Mouse (Mus musculus): ENCODE data around the gene Auts2.

DNA sequence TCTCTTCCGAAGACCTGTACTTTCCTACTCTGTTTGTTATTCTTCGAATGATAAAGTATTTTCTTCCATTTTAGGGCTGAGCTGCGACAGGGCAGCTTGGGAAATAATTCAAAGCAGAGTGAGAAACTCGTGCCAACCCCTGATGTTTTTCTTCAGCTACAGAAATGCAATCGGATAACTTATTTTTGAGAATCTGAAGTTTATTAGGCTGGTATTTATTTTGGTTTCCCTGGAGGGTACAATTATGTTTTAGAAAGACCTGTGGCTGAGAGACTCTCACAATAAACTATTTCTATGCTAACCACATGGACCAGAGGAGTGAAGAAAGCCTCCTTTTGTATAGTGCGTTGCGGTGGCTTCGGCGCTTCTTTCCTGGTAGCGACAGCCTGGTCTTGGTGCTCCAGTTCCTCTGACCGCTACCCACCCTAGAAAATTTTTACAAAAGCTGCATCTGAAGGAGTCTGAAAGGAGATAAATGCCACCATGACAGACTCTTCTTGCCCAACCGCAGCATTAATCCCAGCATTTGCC, 550.4 kb downstream of the Auts2 start:
- TF ChIP-seq CTCF (conservative IDR thresholded peaks at IDR 0.05 in 1 of 2, IDR thresholded peaks at IDR 0.05 in 1 of 2; ENCODE audit: low read depth in 2 of 2, low read length in 2 of 2) (no peak), MAX (IDR thresholded peaks at IDR 0.05; ENCODE audit: low read length) (no peak), PAX5 (IDR thresholded peaks at IDR 0.05; ENCODE audit: low read length) (no peak), TBP (conservative IDR thresholded peaks at IDR 0.05; ENCODE audit: low read depth, low read length) (no peak)

All from CH12.LX (cell line).